Mouse (Mus musculus) lung, embryonic 14.5 days (tissue): Measurements from ENCODE around the gene Psmd9. TPM values are rescaled to one million over a fixed set of nuclear protein-coding genes. Genes with fewer than 3 reads are reported as not detected.

ENCODE experiments used
- ATAC-seq: fragments of 200-750 bp; cut with Nextera tagmentation; 2 replicates; pipeline ENCODE4 v1.8.0; 2017; ENCODE audit warnings: mild to moderate bottlenecking, moderate TSS enrichment, moderate library complexity; ENCODE audit not compliant: insufficient read depth
- DNase-seq: peaks from one replicate; pipeline ENCODE4 v3.0.0-alpha.2; 2015
- H3K27ac ChIP-seq: fragments of 300-500 bp; sonication (generic); 2 replicates; pipeline ENCODE4 v1.5.1; 2014; ENCODE audit warnings: low read depth, mild to moderate bottlenecking, moderate library complexity
- H3K27me3 ChIP-seq: fragments of 300-500 bp; sonication (generic); 2 replicates; pipeline ENCODE4 v1.6.1; 2014; ENCODE audit warnings: low read length, control low read depth; ENCODE audit not compliant: insufficient read depth
- H3K36me3 ChIP-seq: fragments of 300-500 bp; sonication (generic); 2 replicates; pipeline ENCODE4 v1.6.1; 2014; ENCODE audit warnings: control low read depth; ENCODE audit not compliant: insufficient read depth
- H3K4me1 ChIP-seq: fragments of 300-500 bp; sonication (generic); 2 replicates; pipeline ENCODE4 v1.6.1; 2014; ENCODE audit warnings: antibody characterized with exemption, control low read depth; ENCODE audit not compliant: insufficient read depth
- H3K4me2 ChIP-seq: fragments of 300-500 bp; sonication (generic); 2 replicates; pipeline ENCODE4 v1.6.1; 2014; ENCODE audit warnings: mild to moderate bottlenecking
- H3K4me3 ChIP-seq: fragments of 300-500 bp; sonication (generic); 2 replicates; pipeline ENCODE4 v1.5.1; 2014; ENCODE audit warnings: low read depth, low read length
- H3K9ac ChIP-seq: fragments of 300-500 bp; sonication (generic); 2 replicates; pipeline ENCODE4 v1.6.1; 2014
- H3K9me3 ChIP-seq: fragments of 300-500 bp; sonication (generic); 2 replicates; pipeline ENCODE4 v1.6.1; 2016; ENCODE audit warnings: low read depth, low read length, control low read depth
- CTCF ChIP-seq: IDR thresholded peaks from 2 replicates; pipeline ENCODE4 v1.5.1; 2016; ENCODE audit warnings: antibody characterized with exemption, low read depth
- WGBS: fragments of 180-500 bp; shearing (Covaris S2); extraction: QIAGEN DNeasy Blood & Tissue Kit; methylation state at CpG from one replicate; pipeline ENCODE4 v1.1.7; 2014; 5-methylcytosine and 5-hydroxymethylcytosine counted together
- polyA plus RNA-seq: library from polyadenylated mRNA; unstranded; fragments of >200 nt; fragmentation: Nextera tagmentation; extraction: Ambion mirVana; gene quantifications from 2 replicates; pipeline ENCODE4 v1.2.1, GENCODE M21; 2014

Gene Psmd9
- polyA plus RNA-seq, 1 experiment from 2014 or later: 81.7 TPM

GRCm38 (mm10) chr5:123151077-123151476, 18.1 kb upstream of the Psmd9 start:
- H3K4me3 ChIP-seq: peak overlapping the region; percentile 38; the same call in 1 of the 2 replicates
- DNase-seq: peak; percentile 67
- no peaks in the 10 kb centered on the region for H3K27me3 ChIP-seq
- TF ChIP-seq CTCF: no peak
- peaks cover 82% of the 10 kb centered on the region for H3K36me3 ChIP-seq
- no peak for ATAC-seq
- WGBS: 17% methylated on average over 7 of the region's 7 CpGs
- H3K4me1 ChIP-seq: peaks cover 6% of the 10 kb centered on the region; the same call in 1 of the 2 replicates
- peak overlapping the region; percentile 62 for H3K4me2 ChIP-seq
- H3K27ac ChIP-seq: no peak overlapping the region
- no peaks in the 10 kb centered on the region for H3K9me3 ChIP-seq
- H3K9ac ChIP-seq: no peak overlapping the region

GRCm38 (mm10) chr5:123151707-123152362, 17.4 kb upstream of the Psmd9 start:
- no peaks in the 10 kb centered on the region for H3K27me3 ChIP-seq
- DNase-seq: no peak
- peaks cover 6% of the 10 kb centered on the region; the same call in 1 of the 2 replicates for H3K4me1 ChIP-seq
- 93% methylated on average over 18 of the region's 19 CpGs for WGBS
- H3K9ac ChIP-seq: no peak overlapping the region
- no peak overlapping the region for H3K4me2 ChIP-seq
- TF ChIP-seq CTCF: no peak
- no peak overlapping the region for H3K4me3 ChIP-seq
- peaks cover 82% of the 10 kb centered on the region for H3K36me3 ChIP-seq
- no peaks in the 10 kb centered on the region for H3K9me3 ChIP-seq
- H3K27ac ChIP-seq: no peak overlapping the region
- ATAC-seq: no peak

- H3K4me2 ChIP-seq: no peak overlapping the region
- no peak overlapping the region for H3K4me3 ChIP-seq
- no peak for DNase-seq
- peaks cover 6% of the 10 kb centered on the region; the same call in 1 of the 2 replicates for H3K4me1 ChIP-seq
- 74% methylated on average over 1 of the region's 1 CpGs for WGBS
- no peaks in the 10 kb centered on the region for H3K9me3 ChIP-seq
- no peak for ATAC-seq
- no peak overlapping the region for H3K27ac ChIP-seq
- no peak overlapping the region for H3K9ac ChIP-seq
- TF ChIP-seq CTCF: no peak
- H3K36me3 ChIP-seq: peaks cover 82% of the 10 kb centered on the region
- no peaks in the 10 kb centered on the region for H3K27me3 ChIP-seq
Observed at GRCm38 (mm10) chr5:123152901-123153300, 16.3 kb upstream of the Psmd9 start.

- Histone ChIP-seq H3K4me3 (no peak overlapping the region), H3K27ac (no peak overlapping the region), H3K36me3 (peaks cover 88% of the 10 kb centered on the region), H3K9me3 (no peaks in the 10 kb centered on the region), H3K27me3 (no peaks in the 10 kb centered on the region), H3K4me2 (no peak overlapping the region), H3K4me1 (0 out of 2 replicates have a peak, but pooled peaks cover 3% of the 10 kb centered on the region), H3K9ac (no peak overlapping the region)
- peak; percentile 87 for DNase-seq
- TF ChIP-seq CTCF: peak; percentile 78
- 33% methylated on average over 7 of the region's 7 CpGs for WGBS
- ATAC-seq: 0 out of 2 replicates have a peak, but pooled peaks have one; percentile 33
Observed at GRCm38 (mm10) chr5:123155425-123155824, 13.8 kb upstream of the Psmd9 start.

GRCm38 (mm10) chr5:123156763-123157162, 12.4 kb upstream of the Psmd9 start:
- Histone ChIP-seq H3K36me3 (peaks cover 92% of the 10 kb centered on the region), H3K4me2 (no peak overlapping the region), H3K27me3 (no peaks in the 10 kb centered on the region), H3K4me3 (no peak overlapping the region), H3K27ac (no peak overlapping the region), H3K4me1 (no peaks in the 10 kb centered on the region), H3K9ac (no peak overlapping the region), H3K9me3 (no peaks in the 10 kb centered on the region)
- ATAC-seq (no peak), DNase-seq (no peak)
- 82% methylated on average over 12 of the region's 12 CpGs for WGBS
- TF ChIP-seq CTCF: peak; percentile 68

- DNase-seq (no peak), ATAC-seq (no peak)
- Histone ChIP-seq H3K4me2 (no peak overlapping the region), H3K9me3 (no peaks in the 10 kb centered on the region), H3K27me3 (no peaks in the 10 kb centered on the region), H3K36me3 (peaks cover 92% of the 10 kb centered on the region), H3K9ac (no peak overlapping the region), H3K27ac (no peak overlapping the region), H3K4me3 (no peak overlapping the region), H3K4me1 (no peaks in the 10 kb centered on the region)
- WGBS: 84% methylated on average over 4 of the region's 4 CpGs
- TF ChIP-seq CTCF: no peak
Observed at GRCm38 (mm10) chr5:123157972-123158371, 11.2 kb upstream of the Psmd9 start.

- no peak for ATAC-seq
- peaks cover 93% of the 10 kb centered on the region for H3K36me3 ChIP-seq
- WGBS: 89% methylated on average over 4 of the region's 4 CpGs
- no peaks in the 10 kb centered on the region for H3K27me3 ChIP-seq
- H3K4me1 ChIP-seq: no peaks in the 10 kb centered on the region
- no peak for DNase-seq
- no peaks in the 10 kb centered on the region for H3K9me3 ChIP-seq
- no peak overlapping the region for H3K4me2 ChIP-seq
- no peak for TF ChIP-seq CTCF
- H3K4me3 ChIP-seq: no peak overlapping the region
- no peak overlapping the region for H3K9ac ChIP-seq
- no peak overlapping the region for H3K27ac ChIP-seq
Observed at GRCm38 (mm10) chr5:123159446-123159845, 9.8 kb upstream of the Psmd9 start.
